Mouse (Mus musculus): ENCODE data around the gene Kcnh1. TPM values are rescaled to one million over a fixed set of nuclear protein-coding genes. Genes with fewer than 3 reads are reported as not detected.

Gene Kcnh1
- polyA plus RNA-seq, 1 experiment, result 0.85 TPM

GRCm38 (mm10) chr1:192555516-192555915 is 364.9 kb downstream of the Kcnh1 start:
- TF ChIP-seq CTCF (IDR thresholded peaks at IDR 0.05; ENCODE audit: extremely low read depth, insufficient read depth, insufficient read length, insufficient replicate concordance) (no peak), POLR2A (IDR thresholded peaks at IDR 0.05; ENCODE audit: low read depth, low read length) (no peak)
- H3K4me3 ChIP-seq (ENCODE audit: extremely low read depth, insufficient read depth, insufficient read length), result no peak overlapping the region
- WGBS, result 71% methylated on average over 4 of the region's 4 CpGs
- no peak overlapping the region for H3K27ac ChIP-seq (ENCODE audit: insufficient read depth, low read length)
- H3K4me1 ChIP-seq (ENCODE audit: control insufficient read depth, insufficient read depth, insufficient read length), result no peaks in the 10 kb centered on the region; the same call in 1 of the 2 replicates
- no peaks in the 10 kb centered on the region for H3K36me3 ChIP-seq (ENCODE audit: control insufficient read depth, insufficient read depth, low read length)
- no peak for DNase-seq (ENCODE audit: low read depth in 1 of 2, low spot score in 2 of 2)
- no peaks in the 10 kb centered on the region for H3K27me3 ChIP-seq (ENCODE audit: control insufficient read depth, insufficient read depth, low read length)

GRCm38 (mm10) chr1:192557978-192558594 is 367.5 kb downstream of the Kcnh1 start:
- Histone ChIP-seq H3K4me1 (ENCODE audit: control insufficient read depth, insufficient read depth, insufficient read length) (no peaks in the 10 kb centered on the region; the same call in 1 of the 2 replicates), H3K27me3 (ENCODE audit: control insufficient read depth, insufficient read depth, low read length) (no peaks in the 10 kb centered on the region), H3K27ac (ENCODE audit: insufficient read depth, low read length) (no peak overlapping the region), H3K36me3 (ENCODE audit: control insufficient read depth, insufficient read depth, low read length) (no peaks in the 10 kb centered on the region), H3K4me3 (ENCODE audit: extremely low read depth, insufficient read depth, insufficient read length) (no peak overlapping the region)
- WGBS, result 67% methylated on average over 5 of the region's 5 CpGs
- no peak for DNase-seq (ENCODE audit: low read depth in 1 of 2, low spot score in 2 of 2)
- TF ChIP-seq CTCF (IDR thresholded peaks at IDR 0.05; ENCODE audit: extremely low read depth, insufficient read depth, insufficient read length, insufficient replicate concordance), result no peak
- TF ChIP-seq POLR2A (IDR thresholded peaks at IDR 0.05; ENCODE audit: low read depth, low read length), result no peak

- no peaks in the 10 kb centered on the region; the same call in 1 of the 2 replicates for H3K4me1 ChIP-seq (ENCODE audit: control insufficient read depth, insufficient read depth, insufficient read length)
- H3K27ac ChIP-seq (ENCODE audit: insufficient read depth, low read length), result no peak overlapping the region
- no peaks in the 10 kb centered on the region for H3K27me3 ChIP-seq (ENCODE audit: control insufficient read depth, insufficient read depth, low read length)
- H3K4me3 ChIP-seq (ENCODE audit: extremely low read depth, insufficient read depth, insufficient read length), result no peak overlapping the region
- no peaks in the 10 kb centered on the region for H3K36me3 ChIP-seq (ENCODE audit: control insufficient read depth, insufficient read depth, low read length)
- TF ChIP-seq POLR2A (IDR thresholded peaks at IDR 0.05; ENCODE audit: low read depth, low read length), result no peak
- no peak for TF ChIP-seq CTCF (IDR thresholded peaks at IDR 0.05; ENCODE audit: extremely low read depth, insufficient read depth, insufficient read length, insufficient replicate concordance)
- no peak for DNase-seq (ENCODE audit: low read depth in 1 of 2, low spot score in 2 of 2)
- WGBS, result 71% methylated on average over 1 of the region's 1 CpGs
Observed at GRCm38 (mm10) chr1:192559341-192559740, 368.8 kb downstream of the Kcnh1 start.

Other genes starting within 250 kb of the Kcnh1 start
- 0.09 and 0.29 TPM in 2 replicates for gene Rd3, start 213.4 kb upstream of the Kcnh1 start, polyA plus RNA-seq (2012; rRNA removed)
- gene Traf5, start 98.2 kb upstream of the Kcnh1 start, polyA plus RNA-seq (2012; rRNA removed), result 31.0 and 32.2 TPM in 2 replicates
- gene Rcor3, start 52.7 kb upstream of the Kcnh1 start, polyA plus RNA-seq (2012; rRNA removed), result 16.7 and 18.9 TPM in 2 replicates